Mouse (Mus musculus): ENCODE data around the gene Uvssa. TPM values are rescaled to one million over a fixed set of nuclear protein-coding genes. Genes with fewer than 3 reads are reported as not detected.
"Not testable (repeated sequence)": the region's sequence is repeated elsewhere in the genome, so short reads cannot be mapped to it uniquely, and the experiment has no call there.

Uvssa gene
- polyA plus RNA-seq (2015; fragmentation: Nextera tagmentation; extraction: Ambion mirVana) = 10.3 and 10.6 TPM in 2 replicates

DNA sequence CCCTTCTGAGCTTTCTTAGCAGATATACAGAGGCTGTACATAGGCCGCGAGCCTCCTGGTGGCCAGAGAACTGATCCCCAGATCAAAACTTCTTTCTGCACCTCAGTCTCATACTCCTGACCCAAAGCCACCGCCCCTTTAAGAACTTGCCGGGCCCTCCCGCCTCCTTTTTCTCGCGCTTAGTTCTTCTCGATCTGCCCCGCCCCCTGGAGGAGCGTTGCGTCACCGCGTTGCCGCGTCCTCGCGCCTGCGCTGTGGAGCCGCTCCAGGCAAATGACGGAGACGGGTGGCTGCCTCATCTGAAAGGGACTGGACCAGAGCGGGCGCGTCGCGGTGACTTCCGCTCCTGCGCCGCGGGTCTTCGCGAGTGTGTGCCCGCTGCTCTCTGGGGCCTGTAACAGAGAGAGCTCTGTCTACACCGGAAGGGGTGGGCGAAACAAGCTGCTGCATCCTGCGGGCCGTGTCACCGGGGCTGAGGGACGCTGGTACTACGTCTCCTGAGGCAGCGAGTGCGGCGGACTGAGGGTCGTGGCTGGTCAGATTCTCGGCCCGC is at the start of gene Uvssa:
Gene Uvssa, plus strand, starts transcription at position 248 of the 553 bp plus-strand sequence.
- Histone ChIP-seq H3K4me1 (peaks cover 13% of the 10 kb centered on the region), H3K4me2 (peak within 1 kb of the TSS; percentile 85), H3K36me3 (peaks cover 29% of the 10 kb centered on the region), H3K27ac (peak within 1 kb of the TSS; percentile 98), H3K9ac (peak within 1 kb of the TSS; percentile 78), H3K4me3 (peak within 1 kb of the TSS; percentile 64), H3K9me3 (no peaks in the 10 kb centered on the region), H3K27me3 (no peaks in the 10 kb centered on the region)
- ATAC-seq (ENCODE audit: insufficient number of reproducible peaks, low FRiP score, low TSS enrichment, low read depth) = peak; percentile 96
- under 1% methylated on average over 46 of the region's 46 CpGs for WGBS

DNA sequence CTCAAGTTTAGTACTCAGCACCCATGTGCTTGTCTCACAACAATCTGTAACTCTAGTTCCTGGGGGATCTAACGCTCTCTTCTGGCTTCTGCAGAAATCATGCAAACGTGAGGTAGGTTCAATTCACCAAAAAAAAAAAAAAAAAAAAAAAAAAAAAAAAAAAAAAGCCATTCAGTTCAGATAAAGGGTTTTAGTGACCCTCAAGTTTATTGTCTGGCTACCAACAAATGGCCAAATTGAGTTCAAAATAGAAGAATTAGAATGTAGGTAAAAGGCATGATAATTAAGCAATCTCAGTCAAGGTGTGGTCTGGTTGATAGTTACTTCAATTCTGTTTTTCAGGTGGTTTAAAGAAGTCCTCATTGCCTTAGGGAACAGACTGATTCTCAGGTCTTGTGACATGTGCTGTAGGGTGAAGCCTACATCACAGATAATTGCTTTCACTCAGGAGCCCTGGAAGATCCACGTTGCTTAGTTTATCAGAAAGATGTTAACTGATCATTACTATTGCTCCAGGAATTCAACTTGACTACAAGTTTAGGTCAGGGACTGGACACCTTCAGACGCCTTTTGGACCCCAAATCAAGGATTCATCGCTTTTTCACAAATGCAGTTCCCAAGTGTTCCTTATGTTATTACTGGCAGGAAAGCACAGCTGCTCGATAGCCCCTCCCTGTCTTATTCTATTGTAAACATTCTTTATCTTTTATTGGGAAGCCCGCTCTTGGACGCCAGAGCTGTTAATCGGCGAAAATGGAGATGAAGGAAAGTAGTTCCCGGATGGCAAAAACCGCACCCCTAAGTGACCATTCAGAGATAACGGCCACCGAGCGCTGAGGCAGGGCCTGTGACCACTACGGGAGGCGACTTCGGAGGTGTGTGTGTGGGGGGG is 43.7 kb upstream of the Uvssa start:
- 23% methylated on average over 18 of the region's 18 CpGs for WGBS
- no peak for ATAC-seq (ENCODE audit: insufficient number of reproducible peaks, low FRiP score, low TSS enrichment, low read depth)
- 0 out of 2 replicates have a peak, but pooled peaks cover 6% of the 10 kb centered on the region for H3K9me3 ChIP-seq

DNA sequence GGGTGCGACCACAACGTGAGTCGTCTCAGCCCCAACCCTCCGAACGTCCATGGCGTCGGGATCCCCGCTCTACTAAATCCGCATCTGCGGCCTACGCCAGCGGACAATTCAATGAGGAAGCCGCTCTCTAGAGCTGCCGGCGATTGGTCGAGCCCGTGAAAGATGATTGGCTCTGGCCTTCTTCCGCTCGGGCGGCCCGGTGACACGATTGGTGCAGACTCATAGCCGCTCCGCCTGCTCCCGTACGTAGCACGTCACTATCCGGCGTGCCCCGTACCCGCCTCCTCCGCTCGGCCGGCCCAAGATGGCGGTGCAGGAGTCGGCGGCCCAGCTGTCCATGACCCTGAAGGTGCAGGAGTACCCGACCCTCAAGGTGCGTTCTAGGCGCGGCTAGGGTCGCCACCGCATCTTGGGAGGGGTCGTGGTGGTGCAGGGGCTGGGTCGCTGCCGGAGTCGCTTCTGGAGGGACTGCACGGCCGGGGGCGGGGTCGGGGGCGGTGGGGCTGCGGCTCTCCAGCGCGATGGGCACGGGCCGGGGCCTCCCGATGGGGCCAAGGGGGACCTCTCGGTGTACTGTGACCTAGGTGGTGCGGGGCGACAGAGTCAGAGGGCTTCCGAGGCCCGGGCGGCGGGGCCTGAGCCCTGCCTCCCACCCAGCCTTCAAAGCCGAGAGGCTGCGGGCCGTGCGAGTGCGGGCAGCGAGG is 42.9 kb upstream of the Uvssa start, which contains the start of gene Maea:
Gene Maea, plus strand, starts transcription at position 237 of the 704 bp plus-strand sequence.
- peak; percentile 100 for ATAC-seq (ENCODE audit: insufficient number of reproducible peaks, low FRiP score, low TSS enrichment, low read depth)
- peak within 1 kb of the TSS; percentile 88 for H3K27ac ChIP-seq
- H3K4me2 ChIP-seq = peak within 1 kb of the TSS; percentile 62
- peak within 1 kb of the TSS; percentile 100 for H3K4me3 ChIP-seq
- 0 out of 2 replicates have a peak, but pooled peaks cover 6% of the 10 kb centered on the region for H3K9me3 ChIP-seq
- WGBS = under 1% methylated on average over 70 of the region's 71 CpGs
- H3K9ac ChIP-seq = peak within 1 kb of the TSS; percentile 98
- H3K4me1 ChIP-seq = peaks cover 12% of the 10 kb centered on the region
- peaks cover 15% of the 10 kb centered on the region; the same call in 1 of the 2 replicates for H3K36me3 ChIP-seq
- H3K27me3 ChIP-seq = no peaks in the 10 kb centered on the region

More for the DNA sequence above, 43.7 kb upstream of the Uvssa start:
- Histone ChIP-seq H3K9ac (peak overlapping the region; percentile 54; the same call in 1 of the 2 replicates), H3K27me3 (no peaks in the 10 kb centered on the region), H3K36me3 (peaks cover 15% of the 10 kb centered on the region; the same call in 1 of the 2 replicates), H3K4me3 (peak overlapping the region; percentile 100), H3K4me2 (peak overlapping the region; percentile 62), H3K27ac (peak overlapping the region; percentile 88), H3K4me1 (peaks cover 12% of the 10 kb centered on the region)

DNA sequence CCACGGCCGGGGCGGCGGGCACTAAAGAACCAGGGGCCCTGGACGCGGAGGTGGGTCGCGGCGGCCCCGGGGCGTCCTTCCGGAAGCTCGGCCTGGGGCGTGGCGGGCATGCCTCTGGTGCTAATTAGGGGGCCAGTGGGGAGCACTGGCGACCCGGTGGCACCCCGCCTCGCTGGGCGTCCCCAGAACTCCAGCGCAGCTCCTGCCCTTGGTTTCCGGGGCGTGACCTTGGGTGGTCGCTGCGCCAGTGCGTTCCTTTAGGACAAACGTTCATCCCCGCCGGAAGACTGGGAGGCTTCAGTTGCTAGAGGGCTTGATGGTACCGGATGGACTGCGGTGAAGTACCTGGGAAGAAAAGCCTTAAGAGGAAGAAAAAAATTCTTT is 42.4 kb upstream of the Uvssa start:
- H3K4me1 ChIP-seq = peaks cover 12% of the 10 kb centered on the region
- peak overlapping the region; percentile 100 for H3K4me3 ChIP-seq
- H3K27me3 ChIP-seq = no peaks in the 10 kb centered on the region
- peak overlapping the region; percentile 62 for H3K4me2 ChIP-seq
- H3K9ac ChIP-seq = peak overlapping the region; percentile 98
- H3K27ac ChIP-seq = peak overlapping the region; percentile 76
- 0 out of 2 replicates have a peak, but pooled peaks have one; percentile 13 for ATAC-seq (ENCODE audit: insufficient number of reproducible peaks, low FRiP score, low TSS enrichment, low read depth)
- under 1% methylated on average over 29 of the region's 31 CpGs for WGBS
- peaks cover 15% of the 10 kb centered on the region; the same call in 1 of the 2 replicates for H3K36me3 ChIP-seq
- H3K9me3 ChIP-seq = 0 out of 2 replicates have a peak, but pooled peaks cover 6% of the 10 kb centered on the region

- no peak overlapping the region for H3K9ac ChIP-seq
- no peak overlapping the region for H3K4me2 ChIP-seq
- H3K36me3 ChIP-seq = peaks cover 15% of the 10 kb centered on the region; the same call in 1 of the 2 replicates
- H3K4me1 ChIP-seq = peaks cover 12% of the 10 kb centered on the region
- no peak for ATAC-seq (ENCODE audit: insufficient number of reproducible peaks, low FRiP score, low TSS enrichment, low read depth)
- H3K4me3 ChIP-seq = no peak overlapping the region
- 70% methylated on average over 8 of the region's 8 CpGs for WGBS
- H3K27me3 ChIP-seq = no peaks in the 10 kb centered on the region
- 0 out of 2 replicates have a peak, but pooled peaks cover 6% of the 10 kb centered on the region for H3K9me3 ChIP-seq
- no peak overlapping the region for H3K27ac ChIP-seq
These were observed 41.1 kb upstream of the Uvssa start for GRCm38 (mm10) chr5:33337206-33337605.

DNA sequence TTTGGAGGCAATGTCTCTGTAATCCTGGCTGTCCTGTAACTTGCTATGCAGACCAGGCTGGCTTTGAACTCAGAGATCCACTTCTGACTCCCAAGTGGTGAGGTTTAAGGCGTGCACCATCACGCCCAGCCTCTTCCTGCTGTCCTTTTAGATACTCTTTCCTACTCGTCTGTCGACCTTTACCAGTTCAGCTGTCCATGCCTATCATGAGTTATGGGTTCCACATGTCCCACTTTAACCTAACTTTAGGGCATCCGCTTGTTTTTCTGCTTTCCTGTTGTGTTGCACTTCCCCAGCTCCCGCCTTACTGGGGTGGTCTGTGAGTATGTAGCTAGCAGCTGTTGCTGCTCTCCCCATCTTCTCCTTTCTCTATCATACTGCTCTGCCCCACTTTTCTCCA is 37.2 kb upstream of the Uvssa start:
- WGBS = 62% methylated on average over 6 of the region's 6 CpGs
- peaks cover 15% of the 10 kb centered on the region; the same call in 1 of the 2 replicates for H3K36me3 ChIP-seq

GRCm38 (mm10) chr5:33342248-33342647 is 36.1 kb upstream of the Uvssa start:
- H3K4me3 ChIP-seq; ATAC-seq (ENCODE audit: insufficient number of reproducible peaks, low FRiP score, low TSS enrichment, low read depth); H3K27me3 ChIP-seq; H3K4me1 ChIP-seq; H3K4me2 ChIP-seq; H3K27ac ChIP-seq; H3K9me3 ChIP-seq; H3K9ac ChIP-seq: not testable (repeated sequence)
- peaks cover 15% of the 10 kb centered on the region; the same call in 1 of the 2 replicates for H3K36me3 ChIP-seq
- 71% methylated on average over 3 of the region's 3 CpGs for WGBS

More for the DNA sequence above, 37.2 kb upstream of the Uvssa start:
- Histone ChIP-seq H3K27me3 (no peaks in the 10 kb centered on the region), H3K4me1 (peaks cover 13% of the 10 kb centered on the region), H3K4me3 (no peak overlapping the region), H3K4me2 (no peak overlapping the region), H3K9me3 (no peaks in the 10 kb centered on the region), H3K9ac (no peak overlapping the region), H3K27ac (no peak overlapping the region)
- ATAC-seq (ENCODE audit: insufficient number of reproducible peaks, low FRiP score, low TSS enrichment, low read depth) = no peak

DNA sequence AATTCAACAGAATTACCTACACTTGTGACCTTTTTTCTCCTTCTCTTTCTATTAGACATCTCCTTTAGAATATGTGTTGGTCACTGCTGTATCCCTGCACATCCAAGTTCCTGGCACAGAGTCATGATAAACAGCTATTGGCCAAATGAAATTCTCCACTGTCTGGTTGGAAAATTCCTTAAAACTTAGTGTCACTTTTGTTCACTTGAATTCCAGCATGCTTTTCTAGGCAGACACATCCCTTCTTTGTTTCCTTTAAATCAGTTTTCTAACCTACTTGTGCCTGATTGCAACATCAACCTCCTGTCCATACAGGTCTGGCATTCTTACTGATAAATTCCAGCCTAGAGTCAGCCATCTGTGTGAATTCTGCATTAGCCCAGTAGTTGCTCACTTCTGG is 35.5 kb upstream of the Uvssa start:
- ATAC-seq (ENCODE audit: insufficient number of reproducible peaks, low FRiP score, low TSS enrichment, low read depth) = no peak
- Histone ChIP-seq H3K9me3 (no peaks in the 10 kb centered on the region), H3K36me3 (peaks cover 15% of the 10 kb centered on the region; the same call in 1 of the 2 replicates), H3K9ac (no peak overlapping the region), H3K4me3 (no peak overlapping the region), H3K4me1 (peaks cover 7% of the 10 kb centered on the region; the same call in 1 of the 2 replicates), H3K27me3 (no peaks in the 10 kb centered on the region), H3K4me2 (no peak overlapping the region), H3K27ac (no peak overlapping the region)

GRCm38 (mm10) chr5:33343571-33343970 is 34.8 kb upstream of the Uvssa start:
- H3K27me3 ChIP-seq = no peaks in the 10 kb centered on the region
- peaks cover 7% of the 10 kb centered on the region; the same call in 1 of the 2 replicates for H3K4me1 ChIP-seq
- H3K4me3 ChIP-seq = no peak overlapping the region
- no peak overlapping the region for H3K27ac ChIP-seq
- H3K9me3 ChIP-seq = no peaks in the 10 kb centered on the region
- H3K9ac ChIP-seq = no peak overlapping the region
- H3K4me2 ChIP-seq = no peak overlapping the region
- ATAC-seq (ENCODE audit: insufficient number of reproducible peaks, low FRiP score, low TSS enrichment, low read depth) = no peak
- H3K36me3 ChIP-seq = peaks cover 9% of the 10 kb centered on the region; the same call in 1 of the 2 replicates

- peaks cover 7% of the 10 kb centered on the region; the same call in 1 of the 2 replicates for H3K4me1 ChIP-seq
- H3K4me2 ChIP-seq = no peak overlapping the region
- no peak overlapping the region for H3K4me3 ChIP-seq
- no peaks in the 10 kb centered on the region for H3K27me3 ChIP-seq
- no peaks in the 10 kb centered on the region for H3K9me3 ChIP-seq
- H3K9ac ChIP-seq = no peak overlapping the region
- no peak for ATAC-seq (ENCODE audit: insufficient number of reproducible peaks, low FRiP score, low TSS enrichment, low read depth)
- 92% methylated on average over 3 of the region's 3 CpGs for WGBS
- no peak overlapping the region for H3K27ac ChIP-seq
- peaks cover 6% of the 10 kb centered on the region; the same call in 1 of the 2 replicates for H3K36me3 ChIP-seq
These were observed 34.3 kb upstream of the Uvssa start for GRCm38 (mm10) chr5:33344070-33344469.

DNA sequence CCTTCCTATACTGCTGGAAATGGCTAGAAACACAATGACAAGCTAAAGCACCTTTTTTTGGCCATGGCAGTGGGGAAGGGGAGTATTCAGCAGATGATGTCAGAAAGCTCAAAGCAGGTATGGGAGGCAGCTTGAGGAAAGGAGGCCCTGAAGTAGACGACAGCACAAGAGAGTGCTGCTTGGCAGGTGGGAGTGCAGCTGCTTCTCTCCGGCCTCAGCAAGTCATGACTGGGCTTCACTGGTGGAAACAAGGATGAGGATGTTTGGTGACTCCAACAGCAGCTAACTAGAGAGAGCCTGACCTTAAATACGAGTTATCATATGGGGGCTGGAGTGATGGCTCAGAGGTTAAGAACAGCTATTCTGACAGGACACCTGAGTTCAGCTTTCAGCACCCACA is 30.7 kb upstream of the Uvssa start:
- no peak for ATAC-seq (ENCODE audit: insufficient number of reproducible peaks, low FRiP score, low TSS enrichment, low read depth)
- Histone ChIP-seq H3K27me3 (no peaks in the 10 kb centered on the region), H3K4me3 (no peak overlapping the region), H3K9me3 (no peaks in the 10 kb centered on the region), H3K9ac (no peak overlapping the region), H3K4me1 (peaks cover 19% of the 10 kb centered on the region), H3K27ac (no peak overlapping the region), H3K36me3 (no peaks in the 10 kb centered on the region; the same call in 1 of the 2 replicates), H3K4me2 (no peak overlapping the region)
- WGBS = 67% methylated on average over 3 of the region's 3 CpGs
